Comparison of ENCODE assay signal across 11 mouse cellular contexts in the genomic region with DNA sequence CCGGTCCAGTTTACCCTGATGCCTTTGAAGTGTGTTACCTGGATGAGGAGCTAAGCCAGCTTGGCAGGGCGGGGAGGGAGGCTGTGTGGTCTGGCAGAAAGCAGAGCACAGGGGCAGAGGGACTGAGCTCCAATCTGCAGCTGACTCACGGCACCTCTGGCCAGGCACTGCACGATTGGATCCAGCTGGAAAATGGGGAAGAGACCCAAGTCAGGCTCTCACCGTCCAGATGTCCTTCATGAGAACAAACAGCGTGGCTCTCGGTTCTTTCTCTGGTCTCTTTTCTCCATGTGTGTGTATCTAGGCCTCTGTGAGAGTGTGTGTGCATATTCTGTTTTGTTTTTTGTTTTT. TPM values are rescaled to one million over a fixed set of nuclear protein-coding genes. Genes with fewer than 3 reads are reported as not detected.
DNase-seq lines count a peak whose midpoint lies in the region; ATAC-seq and TF ChIP-seq lines count a peak whose summit lies in the region.
"Had no signal": no experiment of that assay in that cellular context is flagged by ENCODE, and none has a peak within 500 bp of the region (broad histone marks: within the 10 kb centered on the region; RNA-seq: fewer than 3 reads in every experiment).

No protein-coding gene starts in this region.

- H3K4me3 ChIP-seq in gastrocnemius, adult 2 months: no peak overlapping the region
- no peak overlapping the region for H3K4me3 ChIP-seq in lung, adult 2 months (replicated peaks; ENCODE audit: extremely low read depth, low read depth, low read length)
- H3K4me3 ChIP-seq in limb, embryonic 14.5 days (replicated peaks; ENCODE audit: low read length): no peak overlapping the region
- no peak overlapping the region for H3K4me3 ChIP-seq in stomach, embryonic 16.5 days (replicated peaks; ENCODE audit: low read length)
- H3K4me3 ChIP-seq in thymus, adult 2 months (ENCODE audit: control insufficient read depth, insufficient read depth, low read length): no peak overlapping the region
- H3K4me3 ChIP-seq: embryonic facial prominence, embryonic 13.5 days had no signal

- H3K27me3 ChIP-seq in limb, embryonic 14.5 days (ENCODE audit: control insufficient read depth, insufficient read depth, low read length): no peaks in the 10 kb centered on the region
- H3K27me3 ChIP-seq in stomach, embryonic 16.5 days (ENCODE audit: control insufficient read depth, insufficient read depth, low read length): no peaks in the 10 kb centered on the region
- H3K27me3 ChIP-seq in thymus, adult 2 months (ENCODE audit: control insufficient read depth, insufficient read depth, low read length): no peaks in the 10 kb centered on the region
- H3K27me3 ChIP-seq: embryonic facial prominence, embryonic 13.5 days had no signal

- no peak overlapping the region for H3K27ac ChIP-seq in gastrocnemius, adult 2 months
- H3K27ac ChIP-seq in limb, embryonic 14.5 days (replicated peaks; ENCODE audit: low read depth, low read length): peak overlapping the region; percentile 7; the same call in 1 of the 2 replicates
- peak overlapping the region; percentile 86 for H3K27ac ChIP-seq in stomach, embryonic 16.5 days (ENCODE audit: low read length)
- H3K27ac ChIP-seq in thymus, adult 2 months (ENCODE audit: control insufficient read depth, insufficient read depth, low read length): no peak overlapping the region
- H3K27ac ChIP-seq: embryonic facial prominence, embryonic 13.5 days had no signal

- WGBS in lung, adult 2 months: 64% methylated on average over 7 of the region's 7 CpGs
- WGBS in limb, embryonic 14.5 days: 53% methylated on average over 7 of the region's 7 CpGs
- WGBS in stomach, embryonic 16.5 days: 40% methylated on average over 7 of the region's 7 CpGs
- 86% methylated on average over 7 of the region's 7 CpGs for WGBS in thymus, adult 2 months

- intact Hi-C loops in gastrocnemius, adult 2 months (cut with DNase I): loop anchor here (10.0 kb wide), 1 partner anchor 49 kb away; no protein-coding TSS in a partner anchor

- TF ChIP-seq CTCF in gastrocnemius, adult 2 months (IDR thresholded peaks at IDR 0.05): no peak
- TF ChIP-seq CTCF in lung, adult 2 months (IDR thresholded peaks at IDR 0.05; ENCODE audit: insufficient read depth, low read length): no peak
- no peak for TF ChIP-seq CTCF in thymus, adult 2 months (IDR thresholded peaks at IDR 0.05; ENCODE audit: borderline replicate concordance, control insufficient read depth, extremely low read depth, insufficient read depth, low read length, poor library complexity)

- DNase-seq in gastrocnemius, adult 2 months: peak; percentile 78
- DNase-seq in gastrocnemius, adult 18-20 months (ENCODE audit: low spot score): no peak
- peak; percentile 39 to 48 for DNase-seq in lung, adult 18-20 months
- no peak for DNase-seq in lung, adult 2 months
- no peak for DNase-seq in limb, embryonic 14.5 days (ENCODE audit: low spot score)
- no peak for DNase-seq in layer of hippocampus, adult 18-20 months (ENCODE audit: low spot score in 2 of 2)
- DNase-seq in thymus, adult 2 months: no peak
- DNase-seq: cerebellum, adult 9-11 months had no signal

- ATAC-seq in limb, embryonic 14.5 days (ENCODE audit: low FRiP score, low read depth): peak; percentile 53; the same call in 1 of the 2 replicates
- peak; percentile 90 for ATAC-seq in stomach, embryonic 16.5 days (ENCODE audit: insufficient read depth, low FRiP score)
- ATAC-seq: activated CD4-positive, CD25-positive, alpha-beta regulatory T cell, adult 4 months had no signal

- H3K36me3 ChIP-seq in limb, embryonic 14.5 days (ENCODE audit: control insufficient read depth, insufficient read depth, low read length): no peaks in the 10 kb centered on the region
- no peaks in the 10 kb centered on the region for H3K36me3 ChIP-seq in stomach, embryonic 16.5 days (ENCODE audit: control insufficient read depth, insufficient read depth, low read length)
- no peaks in the 10 kb centered on the region for H3K36me3 ChIP-seq in thymus, adult 2 months (ENCODE audit: control insufficient read depth, insufficient read depth, low read length)
- H3K36me3 ChIP-seq: embryonic facial prominence, embryonic 13.5 days had no signal

- no peaks in the 10 kb centered on the region for H3K9me3 ChIP-seq in limb, embryonic 14.5 days (ENCODE audit: control insufficient read depth, low read length)
- H3K9me3 ChIP-seq in stomach, embryonic 16.5 days (replicated peaks; ENCODE audit: control insufficient read depth, low read length): no peaks in the 10 kb centered on the region
- H3K9me3 ChIP-seq: embryonic facial prominence, embryonic 13.5 days had no signal

- no peak overlapping the region for H3K4me2 ChIP-seq in limb, embryonic 14.5 days (replicated peaks; ENCODE audit: low read depth, low read length, severe bottlenecking)
- H3K4me2 ChIP-seq in stomach, embryonic 16.5 days (ENCODE audit: low read depth, low read length): no peak overlapping the region
- H3K4me2 ChIP-seq: embryonic facial prominence, embryonic 13.5 days had no signal

- peaks cover 2% of the 10 kb centered on the region; the same call in 1 of the 2 replicates for H3K4me1 ChIP-seq in lung, adult 2 months (ENCODE audit: control insufficient read depth, insufficient read depth, low read length)
- peaks cover 6% of the 10 kb centered on the region for H3K4me1 ChIP-seq in limb, embryonic 14.5 days (ENCODE audit: control insufficient read depth, insufficient read depth, low read length)
- H3K4me1 ChIP-seq in stomach, embryonic 16.5 days (ENCODE audit: control insufficient read depth, insufficient read depth, low read length): peaks cover 11% of the 10 kb centered on the region
- no peaks in the 10 kb centered on the region for H3K4me1 ChIP-seq in thymus, adult 2 months (replicated peaks; ENCODE audit: control insufficient read depth, insufficient read depth, low read length)
- H3K4me1 ChIP-seq: embryonic facial prominence, embryonic 13.5 days had no signal

- H3K9ac ChIP-seq in limb, embryonic 14.5 days (ENCODE audit: low read depth, low read length, severe bottlenecking): no peak overlapping the region
- no peak overlapping the region for H3K9ac ChIP-seq in stomach, embryonic 16.5 days (ENCODE audit: low read length)
- H3K9ac ChIP-seq: embryonic facial prominence, embryonic 13.5 days had no signal

- TF ChIP-seq POLR2A in lung, adult 2 months (IDR thresholded peaks at IDR 0.05; ENCODE audit: borderline replicate concordance, extremely low read depth, low read depth, low read length): no peak
- TF ChIP-seq POLR2A in limb, embryonic 14.5 days (IDR thresholded peaks at IDR 0.05; ENCODE audit: borderline replicate concordance, extremely low read depth, insufficient read depth, insufficient read length): no peak
- no peak for TF ChIP-seq POLR2A in thymus, adult 2 months (IDR thresholded peaks at IDR 0.05; ENCODE audit: control insufficient read depth, extremely low read depth, insufficient read depth, low read length, poor library complexity)

RNA-seq across cellular contexts. Expression of a gene that starts 11.1 kb away (rescaled TPM):
- total RNA-seq in gastrocnemius, adult 2 months (2021): 100 to 1,000 TPM; 248 to 267 TPM
- total RNA-seq in gastrocnemius, adult 18-20 months (2021): 100 to 1,000 TPM; 189 to 235 TPM
- 91.2 and 118 TPM in 2 replicates for polyA plus RNA-seq in lung, adult 2 months (2012; rRNA removed)
- 332 and 333 TPM in 2 replicates for polyA plus RNA-seq in limb, embryonic 14.5 days (2012; rRNA removed)
- polyA plus RNA-seq in limb, embryonic 14.5 days (2014; fragmentation: Nextera tagmentation; extraction: Ambion mirVana): 114 and 118 TPM in 2 replicates
- 122 and 123 TPM in 2 replicates for polyA plus RNA-seq in stomach, embryonic 16.5 days (2015; fragmentation: Nextera tagmentation; extraction: Ambion mirVana)
- total RNA-seq in layer of hippocampus, adult 18-20 months (2021): 10 to 100 TPM; 77.4 to 83.5 TPM
- 27.0 and 58.3 TPM in 2 replicates for polyA plus RNA-seq in thymus, adult 2 months (2012; rRNA removed)
- polyA plus RNA-seq: activated CD4-positive, CD25-positive, alpha-beta regulatory T cell, adult 4 months had no signal

Comparison
In these comparisons a context has a peak if more than half of its experiments do, and no peak if none do; other contexts are left out.
1. DNase-seq: peak in gastrocnemius, adult 2 months (single experiment) and lung, adult 18-20 months (2 of 2); none in gastrocnemius, adult 18-20 months (single experiment), lung, adult 2 months (single experiment), limb, embryonic 14.5 days (single experiment), layer of hippocampus, adult 18-20 months (0 of 2) and thymus, adult 2 months (single experiment).
2. H3K27ac ChIP-seq: peak in limb, embryonic 14.5 days (single experiment) and stomach, embryonic 16.5 days (single experiment); none in gastrocnemius, adult 2 months (single experiment) and thymus, adult 2 months (single experiment).